Mouse (Mus musculus): Measurements from ENCODE around the gene Usp35. TPM values are rescaled to one million over a fixed set of nuclear protein-coding genes. Genes with fewer than 3 reads are reported as not detected.

Usp35 gene
- total and polyA plus RNA-seq, 3 experiments, result 0.58 to 2.2 TPM; not detected in 1

DNA sequence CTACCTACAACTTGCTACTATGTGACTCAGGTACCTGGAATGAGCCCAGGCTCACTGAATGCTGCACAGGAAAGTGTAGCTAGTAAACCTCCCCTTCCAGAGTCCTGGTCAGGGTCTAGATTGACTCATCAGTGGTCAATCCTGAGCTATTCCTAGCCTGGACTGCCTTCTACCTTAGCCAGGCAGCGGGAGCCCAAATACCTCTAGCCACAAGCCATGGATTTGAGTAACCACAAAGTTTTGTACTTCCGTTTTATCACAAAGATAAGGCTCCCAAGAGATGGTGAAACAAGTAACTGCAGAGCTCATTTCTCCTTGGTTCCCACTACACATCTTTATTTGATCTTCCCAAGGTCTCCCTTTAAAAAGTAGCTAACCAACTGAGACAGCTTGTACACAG, 30.9 kb downstream of the Usp35 start:
- H3K4me1 ChIP-seq (ENCODE audit: control insufficient read depth in 1 of 2, insufficient read depth in 2 of 2, low read length in 2 of 2), result peaks cover 5 to 14% of the 10 kb centered on the region in 2 experiments
- peak; percentile 64 for DNase-seq (ENCODE audit: low read depth, low spot score)
- H3K36me3 ChIP-seq (ENCODE audit: control insufficient read depth in 1 of 2, insufficient read depth in 2 of 2, low read length in 2 of 2), result peaks cover 6 to 10% of the 10 kb centered on the region in 2 experiments

DNA sequence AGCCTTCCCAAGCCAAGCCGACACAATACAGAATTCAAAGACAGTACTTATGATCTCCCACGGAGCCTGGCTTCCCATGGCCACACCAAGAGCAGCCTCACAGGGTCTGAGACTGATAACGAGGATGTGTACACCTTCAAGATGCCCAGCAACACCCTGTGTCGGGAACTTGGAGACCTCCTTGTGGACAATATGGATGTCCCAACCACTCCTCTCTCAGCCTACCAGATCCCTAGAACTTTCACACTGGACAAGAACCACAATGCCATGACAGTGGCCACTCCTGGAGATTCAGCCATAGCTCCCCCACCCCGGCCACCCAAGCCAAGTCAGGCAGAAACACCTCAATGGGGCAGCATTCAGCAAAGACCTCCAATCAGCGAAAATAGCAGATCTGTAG, 32.9 kb downstream of the Usp35 start:
- Histone ChIP-seq H3K79me2 (ENCODE audit: control insufficient read depth, insufficient read depth, low read length, poor library complexity) (no peaks in the 10 kb centered on the region), H3K9me3 (replicated peaks; ENCODE audit: insufficient read depth, low read length) (no peaks in the 10 kb centered on the region), H3K4me3 (ENCODE audit: control insufficient read depth in 1 of 2, insufficient read depth in 1 of 2, low read depth in 2 of 2, low read length in 2 of 2) (no peak overlapping the region), H3K36me3 (ENCODE audit: control insufficient read depth in 1 of 2, insufficient read depth in 2 of 2, low read length in 2 of 2) (peaks cover 6 to 10% of the 10 kb centered on the region in 2 experiments), H3K9ac (ENCODE audit: control insufficient read depth, low read depth, low read length, poor library complexity, severe bottlenecking) (no peak overlapping the region), H3K27me3 (ENCODE audit: control insufficient read depth in 1 of 2, insufficient read depth in 2 of 2, low read length in 2 of 2) (no peaks in the 10 kb centered on the region), H3K4me1 (ENCODE audit: control insufficient read depth in 1 of 2, insufficient read depth in 2 of 2, low read length in 2 of 2) (peaks cover 5 to 14% of the 10 kb centered on the region in 2 experiments), H3K27ac (ENCODE audit: control insufficient read depth, low read depth, low read length) (no peak overlapping the region)
- no peak for DNase-seq (ENCODE audit: low read depth, low spot score)
- TF ChIP-seq ELF1 (IDR thresholded peaks at IDR 0.05; ENCODE audit: low read depth, low read length) (no peak), TAL1 (IDR thresholded peaks at IDR 0.05; ENCODE audit: low read length) (no peak), MAZ (IDR thresholded peaks at IDR 0.05; ENCODE audit: low read depth, low read length) (no peak), CTCF (IDR thresholded peaks at IDR 0.05 in 2 of 3, conservative IDR thresholded peaks at IDR 0.05 in 1 of 3; ENCODE audit: control insufficient read depth in 1 of 3, insufficient read depth in 1 of 3, low read depth in 2 of 3, low read length in 3 of 3, poor library complexity in 1 of 3, severe bottlenecking in 1 of 3) (no peak), MAFK (IDR thresholded peaks at IDR 0.05; ENCODE audit: borderline replicate concordance, low read depth, low read length) (no peak), POLR2AphosphoS2 (IDR thresholded peaks at IDR 0.05; ENCODE audit: low read length) (no peak), MYB (IDR thresholded peaks at IDR 0.05; ENCODE audit: low read depth, low read length) (no peak)

More for the DNA sequence above, 30.9 kb downstream of the Usp35 start:
- H3K27ac ChIP-seq (ENCODE audit: control insufficient read depth, low read depth, low read length), result no peak overlapping the region
- H3K79me2 ChIP-seq (ENCODE audit: control insufficient read depth, insufficient read depth, low read length, poor library complexity), result no peaks in the 10 kb centered on the region
- no peaks in the 10 kb centered on the region for H3K9me3 ChIP-seq (replicated peaks; ENCODE audit: insufficient read depth, low read length)
- TF ChIP-seq EP300 (IDR thresholded peaks at IDR 0.05; ENCODE audit: low read depth in 1 of 2, low read length in 2 of 2), result peak in 1 of 2 experiments; percentile 56; a peak in 2 of 4 replicates
- TF ChIP-seq GATA1 (IDR thresholded peaks at IDR 0.05; ENCODE audit: low read depth, low read length), result peak; percentile 65
- TF ChIP-seq POLR2AphosphoS5 (IDR thresholded peaks at IDR 0.05; ENCODE audit: borderline replicate concordance, low read depth, low read length), result no peak
- TF ChIP-seq RCOR1 (IDR thresholded peaks at IDR 0.05; ENCODE audit: low read depth, low read length), result peak; percentile 49; the same call in 1 of the 2 replicates
- no peak for TF ChIP-seq TAL1 (IDR thresholded peaks at IDR 0.05; ENCODE audit: low read length)
- no peak overlapping the region for H3K9ac ChIP-seq (ENCODE audit: control insufficient read depth, low read depth, low read length, poor library complexity, severe bottlenecking)
- H3K27me3 ChIP-seq (ENCODE audit: control insufficient read depth in 1 of 2, insufficient read depth in 2 of 2, low read length in 2 of 2), result no peaks in the 10 kb centered on the region
- H3K4me3 ChIP-seq (ENCODE audit: control insufficient read depth in 1 of 2, insufficient read depth in 1 of 2, low read depth in 2 of 2, low read length in 2 of 2), result no peak overlapping the region

DNA sequence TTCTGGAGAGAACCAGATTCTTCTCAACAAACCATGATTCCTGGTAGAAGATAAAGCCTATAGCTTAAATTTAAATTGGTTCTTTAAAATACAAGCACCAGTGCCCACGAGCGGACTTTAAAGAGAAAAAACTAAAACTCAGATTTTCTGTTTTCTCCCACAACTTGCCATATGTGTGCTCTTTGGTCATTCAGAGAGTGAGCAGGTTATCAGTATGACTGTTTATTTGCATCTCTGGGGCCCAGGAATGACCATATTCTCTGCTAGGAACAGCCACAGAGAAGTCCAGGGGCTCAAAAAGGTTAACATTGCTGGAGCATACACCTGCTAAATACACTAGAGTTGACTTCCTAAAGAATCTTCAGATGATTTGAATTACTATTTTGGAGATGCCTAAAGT, 33.5 kb downstream of the Usp35 start:
- H3K4me1 ChIP-seq (ENCODE audit: control insufficient read depth in 1 of 2, insufficient read depth in 2 of 2, low read length in 2 of 2), result peaks cover 5 to 14% of the 10 kb centered on the region in 2 experiments
- no peak for TF ChIP-seq MAZ (IDR thresholded peaks at IDR 0.05; ENCODE audit: low read depth, low read length)
- TF ChIP-seq EP300 (IDR thresholded peaks at IDR 0.05; ENCODE audit: low read depth in 1 of 2, low read length in 2 of 2), result no peak
- no peak for TF ChIP-seq BHLHE40 (IDR thresholded peaks at IDR 0.05; ENCODE audit: borderline replicate concordance, low read depth, low read length)
- no peak for TF ChIP-seq ZKSCAN1 (IDR thresholded peaks at IDR 0.05; ENCODE audit: low read depth, low read length)
- no peak for TF ChIP-seq ELF1 (IDR thresholded peaks at IDR 0.05; ENCODE audit: low read depth, low read length)
- no peak for TF ChIP-seq MAFK (IDR thresholded peaks at IDR 0.05; ENCODE audit: borderline replicate concordance, low read depth, low read length)
- TF ChIP-seq NRF1 (IDR thresholded peaks at IDR 0.05; ENCODE audit: insufficient read depth, low read depth, low read length, poor library complexity, severe bottlenecking), result no peak
- TF ChIP-seq MEF2A (IDR thresholded peaks at IDR 0.05; ENCODE audit: extremely low read depth, insufficient replicate concordance, low read depth, low read length, poor library complexity, severe bottlenecking), result no peak
- no peak for TF ChIP-seq RAD21 (IDR thresholded peaks at IDR 0.05; ENCODE audit: low read depth, low read length)
- no peak for TF ChIP-seq TCF12 (IDR thresholded peaks at IDR 0.05; ENCODE audit: low read depth, low read length)
- TF ChIP-seq E2F4 (IDR thresholded peaks at IDR 0.05; ENCODE audit: borderline replicate concordance, low read depth, low read length), result no peak
- TF ChIP-seq CHD1 (IDR thresholded peaks at IDR 0.05; ENCODE audit: low read depth, low read length), result no peak
- no peak for TF ChIP-seq USF2 (IDR thresholded peaks at IDR 0.05; ENCODE audit: borderline replicate concordance in 1 of 2, insufficient read depth in 1 of 2, low read depth in 1 of 2, low read length in 2 of 2)
- TF ChIP-seq USF1 (IDR thresholded peaks at IDR 0.05; ENCODE audit: low read depth, low read length), result no peak
- TF ChIP-seq GABPA (IDR thresholded peaks at IDR 0.05; ENCODE audit: low read depth, low read length), result no peak
- TF ChIP-seq ETS1 (IDR thresholded peaks at IDR 0.05; ENCODE audit: low read depth, low read length), result no peak
- no peak for TF ChIP-seq MXI1 (IDR thresholded peaks at IDR 0.05; ENCODE audit: low read depth, low read length)
- TF ChIP-seq POLR2AphosphoS2 (IDR thresholded peaks at IDR 0.05; ENCODE audit: low read length), result no peak

More for the DNA sequence above, 33.5 kb downstream of the Usp35 start:
- H3K36me3 ChIP-seq (ENCODE audit: control insufficient read depth in 1 of 2, insufficient read depth in 2 of 2, low read length in 2 of 2), result peaks cover 6 to 10% of the 10 kb centered on the region in 2 experiments
- no peaks in the 10 kb centered on the region for H3K9me3 ChIP-seq (replicated peaks; ENCODE audit: insufficient read depth, low read length)
- no peak overlapping the region for H3K4me3 ChIP-seq (ENCODE audit: control insufficient read depth in 1 of 2, insufficient read depth in 1 of 2, low read depth in 2 of 2, low read length in 2 of 2)
- no peak for DNase-seq (ENCODE audit: low read depth, low spot score)
- H3K79me2 ChIP-seq (ENCODE audit: control insufficient read depth, insufficient read depth, low read length, poor library complexity), result no peaks in the 10 kb centered on the region
- no peaks in the 10 kb centered on the region for H3K27me3 ChIP-seq (ENCODE audit: control insufficient read depth in 1 of 2, insufficient read depth in 2 of 2, low read length in 2 of 2)
- no peak overlapping the region for H3K9ac ChIP-seq (ENCODE audit: control insufficient read depth, low read depth, low read length, poor library complexity, severe bottlenecking)
- no peak overlapping the region for H3K27ac ChIP-seq (ENCODE audit: control insufficient read depth, low read depth, low read length)
